Mouse (Mus musculus) splenic B cell, adult 2 months (primary cell): ENCODE measurements around the gene Nsmce4a.
"Not testable (repeated sequence)": the region's sequence is repeated elsewhere in the genome, so short reads cannot be mapped to it uniquely, and the experiment has no call there.

ENCODE experiments used
- DNase-seq: peaks from one replicate; pipeline ENCODE4 v3.0.0-alpha.2; 2011; ENCODE audit warnings: low read depth, low spot score
- H3K27me3 ChIP-seq: 2 replicates; pipeline ENCODE4 v1.6.1; 2012; ENCODE audit warnings: mild to moderate bottlenecking, low read length, moderate library complexity, mixed read lengths; ENCODE audit not compliant: control insufficient read depth, poor library complexity, insufficient read depth, severe bottlenecking
- H3K36me3 ChIP-seq: 2 replicates; pipeline ENCODE4 v1.6.1; 2012; ENCODE audit warnings: mild to moderate bottlenecking, low read length, moderate library complexity, mixed read lengths; ENCODE audit not compliant: control insufficient read depth, poor library complexity, insufficient read depth, severe bottlenecking

Nsmce4a gene

GRCm38 (mm10) chr7:130535174-130535573, 37.7 kb downstream of the Nsmce4a start:
- Histone ChIP-seq H3K27me3 (no peaks in the 10 kb centered on the region), H3K36me3 (peaks cover 22% of the 10 kb centered on the region)
- DNase-seq = no peak

DNA sequence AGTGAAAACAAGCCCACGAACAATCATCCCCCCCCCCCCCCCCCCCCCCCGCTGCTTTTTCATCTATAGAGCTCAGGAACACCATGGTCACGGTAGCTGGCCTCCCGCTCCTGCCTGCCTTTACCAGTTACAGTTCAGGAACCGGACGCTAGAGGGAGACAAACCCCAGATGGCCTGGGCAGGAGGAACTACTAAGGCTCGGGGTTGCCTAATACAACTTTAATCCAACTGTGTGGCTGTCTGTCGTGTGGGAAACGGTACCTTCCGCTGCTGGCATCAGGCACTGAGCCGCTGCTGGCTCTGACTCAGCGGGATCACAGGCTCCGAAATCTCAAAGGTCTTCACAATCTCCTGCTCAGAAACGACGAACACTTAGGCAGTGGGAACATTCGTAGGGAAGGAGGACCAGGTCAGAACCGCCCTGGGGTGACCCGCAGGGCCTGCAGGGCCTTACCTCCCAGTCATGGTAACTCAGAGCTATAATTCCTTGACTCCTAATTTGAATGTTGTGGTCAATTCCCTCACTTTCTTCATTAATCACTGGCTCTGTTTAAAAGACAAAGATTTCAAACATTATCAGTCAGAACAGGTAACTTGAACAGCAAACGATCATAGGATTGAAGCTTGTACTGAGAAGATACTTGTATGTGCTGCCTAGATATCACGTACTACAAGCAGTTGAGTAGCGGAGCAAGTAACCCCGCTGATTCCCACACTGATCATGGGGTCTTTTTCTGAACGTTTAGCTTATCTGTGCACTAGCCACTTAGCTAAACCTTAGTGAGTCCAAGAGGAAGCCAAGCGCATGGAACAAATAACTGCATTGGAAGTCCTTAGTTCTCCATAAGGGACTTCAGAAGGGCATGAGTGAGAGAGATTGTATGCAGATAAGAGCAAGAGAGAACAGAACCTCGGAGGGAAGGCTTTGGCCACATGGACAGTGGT, 39.3 kb downstream of the Nsmce4a start:
- Histone ChIP-seq H3K36me3 (peaks cover 16% of the 10 kb centered on the region), H3K27me3 (no peaks in the 10 kb centered on the region)
- DNase-seq = peak; percentile 92

DNA sequence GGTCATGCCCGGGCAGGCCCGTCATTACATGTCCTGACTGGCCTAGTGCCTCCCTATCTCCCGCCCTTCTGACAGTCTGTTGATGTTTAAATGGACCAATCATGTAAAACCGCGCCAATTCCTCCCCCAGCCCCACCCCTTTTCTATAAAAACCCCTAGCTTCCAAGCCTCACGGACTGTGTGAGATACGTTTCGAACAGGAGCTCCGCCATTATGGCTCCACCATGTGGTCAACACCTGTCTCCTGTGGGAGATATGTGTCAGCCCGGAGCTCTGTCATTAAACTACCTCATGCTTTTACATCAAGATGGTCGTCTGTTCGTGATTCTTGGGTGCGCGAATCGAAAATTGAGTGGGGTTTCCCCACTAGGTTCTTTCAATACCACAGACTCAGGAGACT, 41.8 kb downstream of the Nsmce4a start:
- DNase-seq, H3K27me3 ChIP-seq: not testable (repeated sequence)

DNA sequence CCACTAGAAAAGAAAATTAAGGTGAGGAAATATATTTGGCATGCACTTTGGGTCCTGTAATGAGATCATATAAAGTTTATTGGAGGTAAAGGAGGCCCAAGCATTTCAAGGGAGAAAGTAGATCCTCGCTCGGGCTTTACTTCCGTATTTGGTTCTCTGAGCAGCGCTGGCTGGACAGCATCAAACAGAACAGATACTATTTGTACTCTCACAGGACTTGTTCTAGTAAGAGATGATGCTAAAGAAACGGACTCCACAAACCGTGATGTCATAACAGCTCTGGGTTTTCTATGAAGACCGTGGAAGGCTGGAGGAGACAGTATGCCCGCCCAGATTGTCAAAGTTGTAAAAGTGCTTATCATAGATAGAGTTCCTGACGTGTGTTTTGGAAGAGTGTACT, 45.6 kb downstream of the Nsmce4a start:
- DNase-seq = no peak
- H3K27me3 ChIP-seq = no peaks in the 10 kb centered on the region
- peaks cover 4% of the 10 kb centered on the region; the same call in 1 of the 2 replicates for H3K36me3 ChIP-seq

More for the DNA sequence above, 41.8 kb downstream of the Nsmce4a start:
- H3K36me3 ChIP-seq = not testable (repeated sequence)

- H3K27me3 ChIP-seq = no peaks in the 10 kb centered on the region
- H3K36me3 ChIP-seq = no peaks in the 10 kb centered on the region
- no peak for DNase-seq
These were observed 49.5 kb downstream of the Nsmce4a start for GRCm38 (mm10) chr7:130523451-130523850.

- DNase-seq = no peak
- Histone ChIP-seq H3K27me3 (no peaks in the 10 kb centered on the region), H3K36me3 (no peaks in the 10 kb centered on the region)
These were observed 52.0 kb downstream of the Nsmce4a start for GRCm38 (mm10) chr7:130520812-130521422.

- Histone ChIP-seq H3K36me3 (no peaks in the 10 kb centered on the region), H3K27me3 (no peaks in the 10 kb centered on the region)
- no peak for DNase-seq
These were observed 52.9 kb downstream of the Nsmce4a start, which contains the start of gene Ate1 for GRCm38 (mm10) chr7:130520049-130520425. TSS of gene Ate1 (minus strand) at chr7:130520369.

GRCm38 (mm10) chr7:130519096-130520048, 53.5 kb downstream of the Nsmce4a start:
- no peaks in the 10 kb centered on the region for H3K27me3 ChIP-seq
- peak; percentile 96 for DNase-seq
- no peaks in the 10 kb centered on the region for H3K36me3 ChIP-seq

DNA sequence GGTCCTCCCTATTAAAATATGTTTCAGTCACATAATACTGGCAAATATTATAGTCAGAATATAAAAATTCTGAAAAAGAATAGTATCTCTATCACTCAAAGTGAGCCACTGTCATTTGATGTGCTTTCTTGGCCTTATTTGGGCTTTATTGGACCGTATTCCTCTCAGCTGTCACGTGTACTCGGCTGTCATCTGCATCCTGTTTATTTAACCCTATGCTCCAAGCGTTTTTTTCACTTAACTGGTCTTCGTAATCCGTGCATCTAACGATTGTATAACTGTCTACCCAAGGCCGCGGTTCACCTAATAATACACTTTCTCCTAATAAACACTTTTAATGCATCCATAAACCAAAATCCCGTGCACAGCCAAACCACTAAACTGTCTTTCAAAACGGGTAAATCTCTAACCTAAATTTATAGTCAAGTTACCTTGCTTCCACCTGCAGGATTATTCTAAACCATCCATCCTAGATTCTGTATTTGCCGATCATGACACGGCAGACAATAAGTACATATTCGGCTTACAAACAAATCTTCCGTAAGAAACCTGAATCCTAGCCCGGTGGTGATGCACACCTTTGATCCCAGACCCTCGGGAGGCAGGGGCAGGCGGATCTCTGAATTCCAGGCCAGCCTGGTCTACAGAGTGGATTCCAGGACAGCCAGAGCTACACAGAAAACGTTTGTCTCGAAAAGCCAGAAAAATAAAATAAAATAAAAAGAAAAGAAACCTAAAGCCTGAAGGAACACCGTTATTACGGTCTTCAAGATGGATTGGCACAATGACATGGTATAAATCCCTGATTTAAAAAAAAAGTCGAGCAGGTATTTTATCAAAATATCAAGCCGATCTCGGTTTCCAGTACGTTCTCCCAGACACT, 54.5 kb downstream of the Nsmce4a start:
- DNase-seq = peak; percentile 17
- peaks cover 4% of the 10 kb centered on the region; the same call in 1 of the 2 replicates for H3K36me3 ChIP-seq
- H3K27me3 ChIP-seq = no peaks in the 10 kb centered on the region

- Histone ChIP-seq H3K27me3 (no peaks in the 10 kb centered on the region), H3K36me3 (peaks cover 12% of the 10 kb centered on the region; the same call in 1 of the 2 replicates)
- no peak for DNase-seq
These were observed 62.7 kb downstream of the Nsmce4a start for GRCm38 (mm10) chr7:130510243-130510642.

DNA sequence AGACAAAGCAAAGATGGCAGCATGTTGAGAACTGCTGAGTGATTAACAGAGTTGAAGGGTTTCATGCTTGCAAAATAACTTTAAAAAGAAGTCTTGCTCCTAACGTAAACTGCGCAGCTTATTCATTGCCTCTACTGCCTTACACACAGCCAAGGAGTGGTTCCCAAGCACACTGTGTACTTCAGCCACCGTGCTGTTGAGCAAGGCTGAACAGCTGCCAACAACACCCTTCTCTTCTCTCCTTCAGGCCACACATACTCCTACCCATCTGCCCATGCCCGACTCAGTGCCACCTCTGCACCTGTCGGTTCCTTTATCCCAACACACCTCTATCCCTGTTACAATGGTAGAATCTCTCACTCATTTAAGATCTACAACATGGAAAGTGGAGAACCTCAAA, 69.9 kb downstream of the Nsmce4a start:
- no peak for DNase-seq
- Histone ChIP-seq H3K36me3 (peaks cover 14% of the 10 kb centered on the region), H3K27me3 (no peaks in the 10 kb centered on the region)

- Histone ChIP-seq H3K27me3 (no peaks in the 10 kb centered on the region), H3K36me3 (peaks cover 9% of the 10 kb centered on the region)
- DNase-seq = no peak
These were observed 71.4 kb downstream of the Nsmce4a start for GRCm38 (mm10) chr7:130501499-130501898.

DNA sequence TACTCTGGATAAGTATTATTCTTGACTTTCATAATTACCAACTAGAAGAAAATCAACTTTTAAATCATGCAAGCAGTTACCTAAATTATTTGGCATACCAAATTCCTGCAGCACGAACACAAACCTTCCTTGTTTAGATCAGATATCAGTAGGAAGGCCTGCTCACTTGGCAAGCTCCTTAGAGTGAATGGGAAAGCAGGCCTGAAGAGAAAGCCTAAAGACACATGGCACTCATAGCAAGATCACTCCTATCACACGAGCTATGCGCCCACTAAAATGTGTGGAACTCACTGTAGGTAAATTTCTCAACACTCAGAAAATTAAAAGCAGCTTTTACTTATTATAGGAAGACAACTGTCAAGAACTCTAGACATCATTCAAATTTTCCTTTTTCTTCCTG, 79.6 kb downstream of the Nsmce4a start:
- no peak for DNase-seq
- H3K36me3 ChIP-seq = peaks cover 2% of the 10 kb centered on the region; the same call in 1 of the 2 replicates
- no peaks in the 10 kb centered on the region for H3K27me3 ChIP-seq
